Mouse (Mus musculus) C2C12 (cell line): Measurements from ENCODE around the gene Fth1.

Experiments used
- CEBPB ChIP-seq: IDR thresholded peaks from one replicate; pipeline ENCODE4 v1.6.1; 2011; ENCODE audit warnings: low read depth, mild to moderate bottlenecking, control low read depth, moderate library complexity
- CTCF ChIP-seq: IDR thresholded peaks from one replicate; pipeline ENCODE4 v1.5.1; 2011; ENCODE audit not compliant: control insufficient read depth, insufficient read depth, insufficient read length
- MAX ChIP-seq: IDR thresholded peaks from one replicate; pipeline ENCODE4 v1.6.1; 2011; ENCODE audit warnings: mild to moderate bottlenecking, control low read depth
- MYOG ChIP-seq: IDR thresholded peaks from one replicate; pipeline ENCODE4 v1.6.1; 2011; ENCODE audit not compliant: control insufficient read depth, insufficient read length; ENCODE audit errors: extremely low read depth
- USF1 ChIP-seq: IDR thresholded peaks from one replicate; pipeline ENCODE4 v1.6.1; 2011; ENCODE audit warnings: low read depth, mild to moderate bottlenecking, control low read depth, moderate library complexity

GRCm38 (mm10) chr19:10016151-10016550 lies 35.8 kb downstream of the Fth1 start:
- TF ChIP-seq CTCF (no peak), MAX (no peak), USF1 (no peak), CEBPB (no peak), MYOG (no peak)
